Mouse (Mus musculus) cerebellum, postnatal 4 days (tissue): ENCODE results near the gene Spsb4.
"Not testable (repeated sequence)": the region's sequence is repeated elsewhere in the genome, so short reads cannot be mapped to it uniquely, and the experiment has no call there.

Experiments
- DNase-seq, 2 experiments: peaks; one replicate each; pipeline ENCODE4 v3.0.0; 2022; ENCODE audit warnings: low spot score in 2 of 2, mixed read lengths in 1 of 2

Gene Spsb4

DNA sequence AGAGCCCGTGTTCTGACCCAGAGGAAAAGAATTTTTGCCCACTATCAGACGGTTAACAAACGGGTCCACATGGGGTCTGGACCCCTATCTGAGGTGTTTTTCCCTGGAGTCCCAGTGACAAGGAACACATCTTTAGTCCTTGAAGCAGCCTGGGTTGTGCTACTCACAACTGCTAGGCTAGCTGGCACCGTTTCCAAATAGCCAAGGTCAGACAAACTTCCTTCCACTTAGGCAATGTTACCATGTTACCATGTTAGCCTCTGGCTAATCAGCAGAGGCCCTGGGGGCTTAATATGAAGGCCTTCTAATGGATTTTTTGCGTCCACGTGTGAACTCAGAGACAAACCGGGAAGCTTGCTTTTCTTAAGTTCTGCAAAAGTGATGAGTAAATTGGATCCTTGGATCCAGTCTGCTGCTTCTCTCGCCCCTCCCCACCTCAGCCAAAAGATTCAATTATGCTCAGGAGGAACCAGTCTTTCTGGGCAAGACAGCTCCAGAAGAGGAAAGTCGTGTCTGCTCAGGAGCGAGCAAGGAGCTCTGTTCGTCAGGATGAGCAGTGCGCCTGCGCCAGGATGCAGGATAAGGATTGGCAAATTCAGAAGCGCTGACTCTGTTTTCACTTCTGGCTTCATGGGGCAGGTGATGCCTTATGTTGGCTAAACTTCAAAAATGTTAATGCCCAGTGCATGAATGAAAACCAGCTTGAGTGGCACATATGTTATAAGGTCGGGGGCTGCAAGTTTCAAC lies 64.4 kb downstream of the Spsb4 start:
- DNase-seq, result no peak

GRCm38 (mm10) chr9:96953443-96953842 lies 65.2 kb downstream of the Spsb4 start:
- no peak for DNase-seq

GRCm38 (mm10) chr9:96952310-96952975 lies 66.2 kb downstream of the Spsb4 start:
- no peak for DNase-seq

GRCm38 (mm10) chr9:96949551-96949950 lies 69.1 kb downstream of the Spsb4 start:
- no peak for DNase-seq

DNA sequence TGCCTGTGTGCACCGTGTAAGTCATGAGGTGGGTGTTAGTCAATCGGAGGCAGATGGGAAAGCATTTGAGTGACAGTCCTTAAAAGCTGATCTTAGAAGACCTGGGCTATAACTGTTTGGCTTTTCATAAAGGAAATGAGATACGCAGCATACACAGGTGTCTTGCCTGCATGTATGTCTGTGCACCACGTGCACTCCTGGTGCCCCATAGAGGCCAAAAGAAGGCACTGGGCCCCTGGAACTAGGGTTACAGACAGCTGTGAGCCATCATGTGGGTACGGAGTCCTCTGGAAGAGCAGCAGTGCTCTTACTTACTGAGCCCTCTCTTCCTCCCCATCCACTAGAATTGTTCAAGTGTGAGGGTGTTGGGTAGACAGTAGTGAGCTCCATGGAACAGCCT lies 70.1 kb downstream of the Spsb4 start:
- no peak for DNase-seq

DNA sequence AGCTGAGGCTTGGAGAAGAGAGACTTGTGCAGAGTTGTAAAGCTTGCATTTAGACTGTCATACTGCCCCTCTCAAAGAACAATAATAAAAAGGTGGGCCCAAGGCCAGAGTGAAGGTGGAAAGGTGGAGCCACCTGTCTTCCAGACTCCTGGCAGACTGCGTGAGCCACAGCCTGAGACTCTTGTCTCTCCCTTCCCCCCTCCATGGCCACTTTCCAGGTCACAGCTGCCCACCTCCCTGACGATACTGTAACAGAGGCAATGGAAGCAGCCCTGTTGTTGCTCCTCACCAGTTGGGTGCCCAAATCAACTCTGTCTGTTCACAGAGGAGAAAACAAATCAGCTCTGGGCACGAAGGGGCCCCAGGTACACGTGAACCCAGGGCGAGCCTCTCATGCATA lies 71.5 kb downstream of the Spsb4 start:
- DNase-seq, result no peak

DNA sequence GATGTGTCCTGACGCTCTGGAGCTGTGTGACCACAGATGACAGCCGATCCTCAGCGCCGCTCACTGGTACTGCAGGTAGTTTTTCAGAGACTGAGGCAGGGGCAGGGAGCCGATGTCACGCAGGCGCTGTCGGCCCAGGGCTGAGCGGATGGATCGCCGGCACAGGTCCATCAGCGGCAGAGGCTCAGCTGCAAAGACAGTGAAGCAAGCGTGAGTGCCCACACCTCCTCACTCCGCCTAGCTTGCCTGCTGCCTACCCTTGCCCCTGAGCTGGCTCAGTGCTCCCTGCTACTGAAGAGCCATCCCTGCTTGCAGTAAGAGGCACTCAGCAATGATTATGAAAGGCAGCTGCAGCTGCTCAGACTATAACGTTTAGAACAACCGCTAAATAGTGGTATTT lies 74.1 kb downstream of the Spsb4 start:
- no peak for DNase-seq

GRCm38 (mm10) chr9:96942975-96943374 lies 75.7 kb downstream of the Spsb4 start:
- DNase-seq, result no peak

GRCm38 (mm10) chr9:96938887-96939286 lies 79.8 kb downstream of the Spsb4 start:
- DNase-seq, result no peak

DNA sequence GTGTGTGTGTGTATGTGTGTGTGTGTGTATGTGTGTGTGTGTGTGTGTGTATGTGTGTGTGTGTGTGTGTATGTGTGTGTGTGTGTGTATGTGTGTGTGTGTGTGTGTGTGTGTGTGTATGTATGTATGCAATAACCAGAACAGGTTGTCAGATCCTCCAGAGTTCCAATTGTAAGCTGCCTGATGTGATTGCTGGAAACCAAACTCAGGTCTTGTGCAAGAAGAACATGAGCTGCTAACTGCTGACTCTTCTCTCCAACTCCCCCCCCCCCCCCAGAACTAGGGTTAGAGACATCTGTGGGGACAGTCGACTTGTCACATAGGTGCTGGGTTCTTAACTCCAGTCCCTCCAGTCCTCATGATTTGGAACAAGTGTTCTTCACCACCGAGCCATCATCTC lies 82.2 kb downstream of the Spsb4 start:
- not testable (repeated sequence) for DNase-seq

GRCm38 (mm10) chr9:96935556-96936300 lies 82.9 kb downstream of the Spsb4 start:
- DNase-seq, result no peak

DNA sequence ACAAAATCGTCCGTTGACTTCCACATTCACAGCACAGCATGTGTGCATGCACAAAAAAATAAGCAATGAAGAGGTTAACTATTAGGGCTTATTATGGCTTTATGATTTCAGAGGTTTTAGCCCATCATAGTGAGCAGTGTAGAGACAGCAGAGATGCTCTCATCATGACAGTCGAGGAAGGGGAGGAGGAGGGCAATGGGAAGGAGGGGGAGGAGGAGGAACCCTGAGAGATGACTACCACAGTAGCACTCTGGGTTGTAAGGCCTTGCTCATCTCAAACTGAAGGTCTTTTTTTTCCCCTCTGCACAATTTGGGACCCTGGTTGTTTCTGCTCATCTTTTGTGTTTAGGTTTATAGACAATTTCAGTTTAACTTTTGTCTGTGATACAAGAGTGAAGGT lies 83.8 kb downstream of the Spsb4 start:
- DNase-seq, result no peak

- no peak for DNase-seq
These were observed 85.9 kb downstream of the Spsb4 start for GRCm38 (mm10) chr9:96932751-96933150.

DNA sequence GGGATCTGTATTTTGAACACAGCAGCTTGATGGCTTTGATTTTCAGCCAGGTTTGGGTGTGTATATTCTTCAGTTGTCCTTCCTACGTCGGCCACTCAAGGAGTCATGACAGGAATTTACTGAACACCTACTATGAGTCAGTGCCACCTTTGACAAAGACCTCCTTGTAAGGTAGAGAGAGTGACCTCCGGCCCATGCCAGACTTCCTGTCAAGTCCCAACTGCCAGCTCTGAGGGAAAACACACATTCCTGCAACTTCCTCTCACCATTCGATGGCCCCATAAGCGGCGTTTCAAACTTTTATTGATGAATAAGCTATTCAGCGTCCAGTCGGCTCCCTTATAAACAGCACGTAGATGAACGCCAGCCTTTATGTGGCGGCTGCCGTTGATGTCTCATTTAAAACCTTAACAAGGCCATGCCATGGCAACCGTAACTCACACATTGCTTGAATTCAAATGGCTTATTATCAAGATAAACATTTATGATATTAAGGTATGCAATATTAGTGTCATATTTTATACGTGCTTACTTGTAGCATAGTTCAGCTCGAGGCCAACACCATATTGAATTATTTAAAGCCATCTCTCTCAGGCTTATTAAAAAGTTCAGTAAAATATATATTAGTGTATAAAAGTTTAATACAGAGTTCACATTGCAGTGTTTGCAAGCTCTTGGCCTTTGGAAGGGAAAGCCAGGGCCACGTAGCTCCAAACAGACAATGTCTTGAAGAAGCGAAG lies 94.9 kb downstream of the Spsb4 start:
- DNase-seq, result no peak

- DNase-seq, result no peak
These were observed 95.5 kb downstream of the Spsb4 start for GRCm38 (mm10) chr9:96923119-96923518.

GRCm38 (mm10) chr9:96916620-96917538 lies 101.8 kb downstream of the Spsb4 start:
- peak; percentile 99 for DNase-seq

- DNase-seq, result no peak
These were observed 102.6 kb downstream of the Spsb4 start for GRCm38 (mm10) chr9:96916076-96916475.

- DNase-seq, result no peak
These were observed 103.8 kb downstream of the Spsb4 start for GRCm38 (mm10) chr9:96914851-96915250.

DNA sequence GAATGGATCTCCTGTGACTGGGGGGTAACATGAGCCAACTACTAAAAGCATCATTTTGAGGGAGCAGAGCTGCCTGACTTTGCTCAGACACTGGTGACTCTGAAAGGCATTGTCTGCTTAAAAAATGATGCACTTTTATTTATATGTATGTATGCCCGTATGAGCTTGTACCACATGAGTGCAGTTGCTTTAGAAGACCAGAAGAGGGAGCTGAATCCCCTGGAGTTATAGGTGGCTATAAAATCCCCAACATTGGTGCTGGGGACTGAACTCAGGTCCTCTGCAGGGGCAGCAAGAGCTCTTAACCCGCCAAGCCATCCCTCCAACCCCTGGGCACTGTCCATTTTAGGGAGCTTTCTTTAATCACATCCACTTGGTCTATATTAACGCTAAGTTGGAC lies 104.6 kb downstream of the Spsb4 start:
- DNase-seq, result no peak

GRCm38 (mm10) chr9:96909503-96909902 lies 109.1 kb downstream of the Spsb4 start:
- DNase-seq, result no peak

- DNase-seq, result no peak
These were observed 109.9 kb downstream of the Spsb4 start for GRCm38 (mm10) chr9:96908737-96909136.
